Mouse (Mus musculus): ENCODE data around the gene Slc37a3.

- TF ChIP-seq EP300 (IDR thresholded peaks at IDR 0.05; ENCODE audit: low read depth): no peak
- TF ChIP-seq CTCF (IDR thresholded peaks at IDR 0.05; ENCODE audit: low read depth): no peak
Observed at GRCm38 (mm10) chr6:39295727-39296411, 81.6 kb downstream of the Slc37a3 start.

Data from liver, embryonic 14.5 days (tissue).